Comparison of ENCODE assay signal across 9 mouse cellular contexts in the genomic region with DNA sequence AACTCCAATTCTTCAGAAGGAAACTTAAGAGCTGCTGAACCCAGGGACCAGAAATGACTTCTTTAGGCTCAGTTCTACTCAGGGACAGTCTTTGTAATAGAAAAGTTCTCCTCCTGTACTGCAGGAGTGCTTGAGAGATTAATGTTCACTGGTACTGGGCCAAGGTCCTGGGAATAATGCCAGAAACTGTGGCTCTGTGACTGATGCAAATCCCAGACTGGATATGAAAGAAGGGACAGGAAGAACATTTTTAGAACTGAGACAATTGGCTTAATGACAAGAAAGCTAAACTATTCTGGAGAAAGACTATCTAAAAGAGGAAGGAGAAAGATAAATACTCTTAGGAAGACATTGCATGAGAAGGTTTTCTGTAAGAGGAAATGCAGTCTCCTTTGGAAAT.
DNase-seq lines count a peak whose midpoint lies in the region; ATAC-seq and TF ChIP-seq lines count a peak whose summit lies in the region.
"Had no signal": no experiment of that assay in that cellular context is flagged by ENCODE, and none has a peak within 500 bp of the region (broad histone marks: within the 10 kb centered on the region; RNA-seq: fewer than 3 reads in every experiment).

No protein-coding gene starts in this region.

- no peaks in the 10 kb centered on the region for H3K36me3 ChIP-seq in forebrain, postnatal 0 days (ENCODE audit: insufficient read depth)
- no peaks in the 10 kb centered on the region for H3K36me3 ChIP-seq in forebrain, embryonic 16.5 days (ENCODE audit: control insufficient read depth, insufficient read depth)
- H3K36me3 ChIP-seq in kidney, postnatal 0 days (ENCODE audit: insufficient read depth, low read length), result no peaks in the 10 kb centered on the region
- H3K36me3 ChIP-seq in stomach, embryonic 15.5 days, result no peaks in the 10 kb centered on the region

- no peak for ATAC-seq in forebrain, postnatal 0 days
- no peak for ATAC-seq in forebrain, embryonic 16.5 days
- ATAC-seq in kidney, postnatal 0 days (replicated peaks; ENCODE audit: low FRiP score, low read depth), result 0 out of 2 replicates have a peak, but pooled peaks have one; percentile 46
- ATAC-seq in stomach, embryonic 15.5 days (ENCODE audit: insufficient read depth, low FRiP score, low read depth), result peak; percentile 71
- ATAC-seq in CD4-positive, CD25-positive, alpha-beta regulatory T cell, adult 4 months, result no peak

- DNase-seq in forebrain, postnatal 0 days, result peak; percentile 9
- DNase-seq in brain, adult 2 months (ENCODE audit: low read depth, low spot score), result peak; percentile 84
- peak; percentile 27 to 73 for DNase-seq in gastrocnemius, postnatal 36 days
- DNase-seq in kidney, postnatal 0 days (ENCODE audit: low spot score), result peak; percentile 88
- peak; percentile 17 to 62 for DNase-seq in lung, adult 18-20 months

- no peak overlapping the region for H3K4me2 ChIP-seq in forebrain, postnatal 0 days (ENCODE audit: low read depth)
- H3K4me2 ChIP-seq in forebrain, embryonic 16.5 days (ENCODE audit: low read length), result no peak overlapping the region
- H3K4me2 ChIP-seq in kidney, postnatal 0 days (ENCODE audit: low read length), result no peak overlapping the region
- H3K4me2 ChIP-seq in stomach, embryonic 15.5 days, result no peak overlapping the region

- no peaks in the 10 kb centered on the region for H3K9me3 ChIP-seq in forebrain, postnatal 0 days (ENCODE audit: low read length)
- H3K9me3 ChIP-seq in forebrain, embryonic 16.5 days (ENCODE audit: control insufficient read depth, low read length), result no peaks in the 10 kb centered on the region
- no peaks in the 10 kb centered on the region for H3K9me3 ChIP-seq in kidney, postnatal 0 days (replicated peaks; ENCODE audit: low read length)
- no peaks in the 10 kb centered on the region for H3K9me3 ChIP-seq in stomach, embryonic 15.5 days

- H3K9ac ChIP-seq in forebrain, postnatal 0 days, result no peak overlapping the region
- no peak overlapping the region for H3K9ac ChIP-seq in forebrain, embryonic 16.5 days (replicated peaks; ENCODE audit: low read depth, low read length)
- no peak overlapping the region for H3K9ac ChIP-seq in kidney, postnatal 0 days (ENCODE audit: low read depth, low read length)
- H3K9ac ChIP-seq in stomach, embryonic 15.5 days, result no peak overlapping the region

- no peak overlapping the region for H3K27ac ChIP-seq in forebrain, postnatal 0 days (ENCODE audit: low read depth, low read length)
- no peak overlapping the region for H3K27ac ChIP-seq in forebrain, embryonic 16.5 days (ENCODE audit: low read length)
- H3K27ac ChIP-seq in kidney, postnatal 0 days, result no peak overlapping the region
- H3K27ac ChIP-seq in stomach, embryonic 15.5 days, result no peak overlapping the region
- H3K27ac ChIP-seq: macrophage had no signal

- no peak overlapping the region for H3K4me3 ChIP-seq in forebrain, postnatal 0 days (ENCODE audit: low read depth, low read length)
- no peak overlapping the region for H3K4me3 ChIP-seq in forebrain, embryonic 16.5 days (replicated peaks; ENCODE audit: low read length)
- no peak overlapping the region for H3K4me3 ChIP-seq in kidney, postnatal 0 days (replicated peaks; ENCODE audit: low read depth, low read length)
- no peak overlapping the region for H3K4me3 ChIP-seq in stomach, embryonic 15.5 days (replicated peaks)

- TF ChIP-seq CTCF in forebrain, postnatal 0 days (IDR thresholded peaks at IDR 0.05; ENCODE audit: low read depth), result no peak
- TF ChIP-seq CTCF in kidney, postnatal 0 days (IDR thresholded peaks at IDR 0.05; ENCODE audit: low read depth), result no peak

- no peaks in the 10 kb centered on the region for H3K4me1 ChIP-seq in forebrain, postnatal 0 days (ENCODE audit: insufficient read depth)
- H3K4me1 ChIP-seq in forebrain, embryonic 16.5 days (replicated peaks; ENCODE audit: control insufficient read depth, insufficient read depth, low read length), result no peaks in the 10 kb centered on the region
- H3K4me1 ChIP-seq in kidney, postnatal 0 days (replicated peaks; ENCODE audit: insufficient read depth, low read length), result no peaks in the 10 kb centered on the region
- no peaks in the 10 kb centered on the region for H3K4me1 ChIP-seq in stomach, embryonic 15.5 days

- intact Hi-C loops in gastrocnemius, postnatal 36 days (cut with DNase I), result no loop called here

- H3K27me3 ChIP-seq in forebrain, postnatal 0 days (ENCODE audit: insufficient read depth, low read length), result no peaks in the 10 kb centered on the region
- H3K27me3 ChIP-seq in forebrain, embryonic 16.5 days (replicated peaks; ENCODE audit: control insufficient read depth, insufficient read depth, low read length), result no peaks in the 10 kb centered on the region
- H3K27me3 ChIP-seq in kidney, postnatal 0 days (ENCODE audit: insufficient read depth, low read length), result no peaks in the 10 kb centered on the region
- H3K27me3 ChIP-seq in stomach, embryonic 15.5 days (replicated peaks), result no peaks in the 10 kb centered on the region

Comparison
In these comparisons a context has a peak if more than half of its experiments do, and no peak if none do; other contexts are left out.
1. ATAC-seq: peak in kidney, postnatal 0 days (single experiment) and stomach, embryonic 15.5 days (single experiment); none in forebrain, postnatal 0 days (single experiment), forebrain, embryonic 16.5 days (single experiment) and CD4-positive, CD25-positive, alpha-beta regulatory T cell, adult 4 months (single experiment).
2. DNase-seq: peak in every context shown above with its lines; median percentile 88 in kidney, postnatal 0 days; 84 in brain, adult 2 months; 50 in gastrocnemius, postnatal 36 days; 40 in lung, adult 18-20 months; 9 in forebrain, postnatal 0 days.